Mouse (Mus musculus): Measurements from ENCODE around the gene C1qa. TPM values are rescaled to one million over a fixed set of nuclear protein-coding genes. Genes with fewer than 3 reads are reported as not detected.

C1qa gene
- polyA plus RNA-seq, 1 experiment: not detected

- Histone ChIP-seq H3ac (ENCODE audit: control insufficient read depth, insufficient read length, low read depth) (no peak overlapping the region), H3K79me3 (ENCODE audit: low read depth) (no peaks in the 10 kb centered on the region), H3K4me3 (ENCODE audit: insufficient read depth, poor library complexity, severe bottlenecking) (no peak overlapping the region), H3K79me2 (ENCODE audit: control insufficient read depth, insufficient read depth) (no peaks in the 10 kb centered on the region), H3K36me3 (ENCODE audit: control insufficient read depth, insufficient read depth) (no peaks in the 10 kb centered on the region), H3K27me3 (ENCODE audit: control insufficient read depth, insufficient read depth, insufficient read length) (peaks cover 81% of the 10 kb centered on the region)
- TF ChIP-seq CTCF (IDR thresholded peaks at IDR 0.05; ENCODE audit: control insufficient read depth, insufficient read depth, insufficient read length) (no peak), MAX (IDR thresholded peaks at IDR 0.05) (no peak), FOSL1 (IDR thresholded peaks at IDR 0.05; ENCODE audit: insufficient read depth, low read length, poor library complexity, severe bottlenecking) (no peak), MYOD1 (IDR thresholded peaks at IDR 0.05; ENCODE audit: control insufficient read depth, insufficient read length, low read depth) (no peak), CEBPB (IDR thresholded peaks at IDR 0.05; ENCODE audit: low read depth) (no peak), USF1 (IDR thresholded peaks at IDR 0.05; ENCODE audit: low read depth) (no peak), MYOG (IDR thresholded peaks at IDR 0.05; ENCODE audit: control insufficient read depth, extremely low read depth, insufficient read length) (no peak)
These were observed 6.2 kb downstream of the C1qa start for GRCm38 (mm10) chr4:136892371-136892770.

GRCm38 (mm10) chr4:136891115-136891514, 7.5 kb downstream of the C1qa start:
- TF ChIP-seq MAX (IDR thresholded peaks at IDR 0.05): no peak
- no peak for TF ChIP-seq USF1 (IDR thresholded peaks at IDR 0.05; ENCODE audit: low read depth)
- no peak for TF ChIP-seq MYOD1 (IDR thresholded peaks at IDR 0.05; ENCODE audit: control insufficient read depth, insufficient read length, low read depth)
- no peak for TF ChIP-seq MYOG (IDR thresholded peaks at IDR 0.05; ENCODE audit: control insufficient read depth, extremely low read depth, insufficient read length)
- TF ChIP-seq CEBPB (IDR thresholded peaks at IDR 0.05; ENCODE audit: low read depth): no peak
- TF ChIP-seq CTCF (IDR thresholded peaks at IDR 0.05; ENCODE audit: control insufficient read depth, insufficient read depth, insufficient read length): no peak
- TF ChIP-seq FOSL1 (IDR thresholded peaks at IDR 0.05; ENCODE audit: insufficient read depth, low read length, poor library complexity, severe bottlenecking): no peak
- Histone ChIP-seq H3K27me3 (ENCODE audit: control insufficient read depth, insufficient read depth, insufficient read length) (peaks cover 78% of the 10 kb centered on the region), H3K79me3 (ENCODE audit: low read depth) (no peaks in the 10 kb centered on the region)

GRCm38 (mm10) chr4:136889981-136890380, 8.6 kb downstream of the C1qa start:
- no peak for TF ChIP-seq MYOD1 (IDR thresholded peaks at IDR 0.05; ENCODE audit: control insufficient read depth, insufficient read length, low read depth)
- TF ChIP-seq MAX (IDR thresholded peaks at IDR 0.05): no peak
- no peak for TF ChIP-seq CTCF (IDR thresholded peaks at IDR 0.05; ENCODE audit: control insufficient read depth, insufficient read depth, insufficient read length)
- no peak overlapping the region for H3ac ChIP-seq (ENCODE audit: control insufficient read depth, insufficient read length, low read depth)
- H3K27me3 ChIP-seq (ENCODE audit: control insufficient read depth, insufficient read depth, insufficient read length): peaks cover 78% of the 10 kb centered on the region
- H3K4me3 ChIP-seq (ENCODE audit: insufficient read depth, poor library complexity, severe bottlenecking): no peak overlapping the region
- no peaks in the 10 kb centered on the region for H3K79me2 ChIP-seq (ENCODE audit: control insufficient read depth, insufficient read depth)
- no peaks in the 10 kb centered on the region for H3K79me3 ChIP-seq (ENCODE audit: low read depth)
- no peaks in the 10 kb centered on the region for H3K36me3 ChIP-seq (ENCODE audit: control insufficient read depth, insufficient read depth)

More at GRCm38 (mm10) chr4:136891115-136891514, 7.5 kb downstream of the C1qa start:
- H3ac ChIP-seq (ENCODE audit: control insufficient read depth, insufficient read length, low read depth): no peak overlapping the region
- H3K36me3 ChIP-seq (ENCODE audit: control insufficient read depth, insufficient read depth): no peaks in the 10 kb centered on the region
- H3K79me2 ChIP-seq (ENCODE audit: control insufficient read depth, insufficient read depth): no peaks in the 10 kb centered on the region
- no peak overlapping the region for H3K4me3 ChIP-seq (ENCODE audit: insufficient read depth, poor library complexity, severe bottlenecking)

- Histone ChIP-seq H3K79me2 (ENCODE audit: control insufficient read depth, insufficient read depth) (no peaks in the 10 kb centered on the region), H3K27me3 (ENCODE audit: control insufficient read depth, insufficient read depth, insufficient read length) (peaks cover 65% of the 10 kb centered on the region), H3K79me3 (ENCODE audit: low read depth) (no peaks in the 10 kb centered on the region), H3K4me3 (ENCODE audit: insufficient read depth, poor library complexity, severe bottlenecking) (no peak overlapping the region), H3ac (ENCODE audit: control insufficient read depth, insufficient read length, low read depth) (no peak overlapping the region), H3K36me3 (ENCODE audit: control insufficient read depth, insufficient read depth) (no peaks in the 10 kb centered on the region)
- TF ChIP-seq MYOG (IDR thresholded peaks at IDR 0.05; ENCODE audit: control insufficient read depth, extremely low read depth, insufficient read length) (no peak), CTCF (IDR thresholded peaks at IDR 0.05; ENCODE audit: control insufficient read depth, insufficient read depth, insufficient read length) (no peak), MAX (IDR thresholded peaks at IDR 0.05) (no peak), USF1 (IDR thresholded peaks at IDR 0.05; ENCODE audit: low read depth) (no peak), MYOD1 (IDR thresholded peaks at IDR 0.05; ENCODE audit: control insufficient read depth, insufficient read length, low read depth) (no peak), FOSL1 (IDR thresholded peaks at IDR 0.05; ENCODE audit: insufficient read depth, low read length, poor library complexity, severe bottlenecking) (no peak)
These were observed 10.9 kb downstream of the C1qa start for GRCm38 (mm10) chr4:136887714-136888113.

- Histone ChIP-seq H3ac (ENCODE audit: control insufficient read depth, insufficient read length, low read depth) (no peak within 1 kb of the TSS), H3K27me3 (ENCODE audit: control insufficient read depth, insufficient read depth, insufficient read length) (peaks cover 56% of the 10 kb centered on the region), H3K79me2 (ENCODE audit: control insufficient read depth, insufficient read depth) (no peaks in the 10 kb centered on the region), H3K36me3 (ENCODE audit: control insufficient read depth, insufficient read depth) (no peaks in the 10 kb centered on the region), H3K4me3 (ENCODE audit: insufficient read depth, poor library complexity, severe bottlenecking) (no peak within 1 kb of the TSS), H3K79me3 (ENCODE audit: low read depth) (no peaks in the 10 kb centered on the region)
- no peak for TF ChIP-seq FOSL1 (IDR thresholded peaks at IDR 0.05; ENCODE audit: insufficient read depth, low read length, poor library complexity, severe bottlenecking)
- TF ChIP-seq MYOD1 (IDR thresholded peaks at IDR 0.05; ENCODE audit: control insufficient read depth, insufficient read length, low read depth): no peak
- no peak for TF ChIP-seq USF1 (IDR thresholded peaks at IDR 0.05; ENCODE audit: low read depth)
- no peak for TF ChIP-seq MAX (IDR thresholded peaks at IDR 0.05)
- TF ChIP-seq MYOG (IDR thresholded peaks at IDR 0.05; ENCODE audit: control insufficient read depth, extremely low read depth, insufficient read length): no peak
- TF ChIP-seq CTCF (IDR thresholded peaks at IDR 0.05; ENCODE audit: control insufficient read depth, insufficient read depth, insufficient read length): no peak
- TF ChIP-seq CEBPB (IDR thresholded peaks at IDR 0.05; ENCODE audit: low read depth): no peak
These were observed 12.5 kb downstream of the C1qa start, which contains the start of gene C1qb for GRCm38 (mm10) chr4:136886101-136886500. Gene C1qb (minus strand): TSS chr4:136886187.

- Histone ChIP-seq H3K79me2 (ENCODE audit: control insufficient read depth, insufficient read depth) (no peaks in the 10 kb centered on the region), H3K79me3 (ENCODE audit: low read depth) (no peaks in the 10 kb centered on the region), H3K4me3 (ENCODE audit: insufficient read depth, poor library complexity, severe bottlenecking) (no peak overlapping the region), H3K36me3 (ENCODE audit: control insufficient read depth, insufficient read depth) (no peaks in the 10 kb centered on the region), H3ac (ENCODE audit: control insufficient read depth, insufficient read length, low read depth) (no peak overlapping the region), H3K27me3 (ENCODE audit: control insufficient read depth, insufficient read depth, insufficient read length) (peaks cover 26% of the 10 kb centered on the region)
- no peak for TF ChIP-seq USF1 (IDR thresholded peaks at IDR 0.05; ENCODE audit: low read depth)
- no peak for TF ChIP-seq CEBPB (IDR thresholded peaks at IDR 0.05; ENCODE audit: low read depth)
- TF ChIP-seq MYOG (IDR thresholded peaks at IDR 0.05; ENCODE audit: control insufficient read depth, extremely low read depth, insufficient read length): no peak
- no peak for TF ChIP-seq MAX (IDR thresholded peaks at IDR 0.05)
- no peak for TF ChIP-seq CTCF (IDR thresholded peaks at IDR 0.05; ENCODE audit: control insufficient read depth, insufficient read depth, insufficient read length)
- TF ChIP-seq FOSL1 (IDR thresholded peaks at IDR 0.05; ENCODE audit: insufficient read depth, low read length, poor library complexity, severe bottlenecking): no peak
- TF ChIP-seq MYOD1 (IDR thresholded peaks at IDR 0.05; ENCODE audit: control insufficient read depth, insufficient read length, low read depth): no peak
These were observed 20.0 kb downstream of the C1qa start for GRCm38 (mm10) chr4:136878601-136879000.

All from C2C12 (cell line).